Mouse (Mus musculus) G1E (cell line): Measurements from ENCODE around the gene Golph3l.

ENCODE experiments used
- CTCF ChIP-seq: IDR thresholded peaks from 2 replicates; pipeline ENCODE4 v1.5.1; 2012; ENCODE audit warnings: low read depth, low read length, inconsistent platforms, mixed read lengths
- GATA1 ChIP-seq: IDR thresholded peaks from 2 replicates; pipeline ENCODE4 v1.6.1; 2012; ENCODE audit warnings: borderline replicate concordance, low read length, inconsistent platforms, mixed read lengths
- GATA2 ChIP-seq: IDR thresholded peaks from 2 replicates; pipeline ENCODE4 v1.6.1; 2012; ENCODE audit warnings: low read depth, low read length, inconsistent platforms, borderline replicate concordance
- TAL1 ChIP-seq: conservative IDR thresholded peaks from 2 replicates; pipeline ENCODE4 v1.6.1; 2012; ENCODE audit warnings: low read depth, low read length, inconsistent platforms, mixed read lengths

DNA sequence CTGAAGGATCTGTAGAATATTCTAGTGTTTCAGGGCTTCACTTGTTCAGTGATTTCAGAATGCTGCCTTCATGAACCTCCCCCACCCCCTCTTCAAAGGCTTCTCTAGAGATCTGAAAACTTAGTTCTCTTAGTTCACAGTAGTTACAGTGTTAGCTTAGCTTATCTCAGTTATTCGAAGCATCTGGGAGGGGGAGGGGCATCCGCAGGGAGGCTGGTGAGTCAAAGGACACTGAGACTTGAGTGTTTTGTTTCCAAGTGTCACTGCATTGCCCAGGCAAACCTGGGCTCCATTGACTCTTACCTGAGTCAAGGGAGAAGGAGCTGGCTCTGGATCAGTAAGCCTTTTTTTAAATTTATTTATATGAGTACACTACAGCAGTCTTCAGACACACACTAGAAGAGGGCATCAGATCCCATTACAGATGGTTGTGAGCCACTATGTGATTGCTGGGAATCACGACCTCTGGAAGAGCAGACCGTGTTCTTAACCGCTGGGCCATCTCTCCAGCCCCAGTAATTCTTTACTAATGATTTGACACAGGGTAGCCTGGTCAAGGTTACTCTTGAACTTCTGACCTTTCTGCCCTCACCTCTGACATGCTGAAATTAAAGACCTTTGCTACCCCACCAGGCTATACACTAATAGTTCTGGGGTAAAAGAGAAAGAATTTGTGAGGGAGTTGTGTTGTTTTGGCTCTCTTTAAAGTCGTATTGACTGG lies 77.5 kb downstream of the Golph3l start:
- TF ChIP-seq CTCF (no peak), TAL1 (peak; percentile 57; the same call in 1 of the 2 replicates), GATA1 (no peak), GATA2 (no peak)
